Mouse (Mus musculus) thymus, adult 2 months (tissue): Measurements from ENCODE around the gene Ccdc159.

Source experiments
- CTCF ChIP-seq: fragments of 200-500 bp; IDR thresholded peaks from 2 replicates; pipeline ENCODE4 v1.5.1; 2012; ENCODE audit warnings: mild to moderate bottlenecking, control low read depth, low read length, moderate library complexity, borderline replicate concordance; ENCODE audit not compliant: control insufficient read depth, poor library complexity, insufficient read depth; ENCODE audit errors: extremely low read depth
- POLR2A ChIP-seq: fragments of 200-500 bp; IDR thresholded peaks from 2 replicates; pipeline ENCODE4 v1.6.1; 2012; ENCODE audit warnings: mild to moderate bottlenecking, low read length, control low read depth, moderate library complexity; ENCODE audit not compliant: control insufficient read depth, poor library complexity, insufficient read depth; ENCODE audit errors: extremely low read depth

- TF ChIP-seq CTCF (no peak), POLR2A (no peak)
Observed at GRCm38 (mm10) chr9:21955225-21955569, 27.9 kb downstream of the Ccdc159 start.
